In genomic region chr8:107411391-107411790, GRCm38 (mm10) we compare ENCODE assay signal across 9 mouse cellular contexts. TPM values are rescaled to one million over a fixed set of nuclear protein-coding genes. Genes with fewer than 3 reads are reported as not detected.
DNase-seq lines count a peak whose midpoint lies in the region; ATAC-seq and TF ChIP-seq lines count a peak whose summit lies in the region.
"Had no signal": no experiment of that assay in that cellular context is flagged by ENCODE, and none has a peak within 500 bp of the region (broad histone marks: within the 10 kb centered on the region; RNA-seq: fewer than 3 reads in every experiment).

No protein-coding gene starts in this region.

- no peak for ATAC-seq in neural tube, embryonic 15.5 days (ENCODE audit: low FRiP score)
- ATAC-seq in hindbrain, postnatal 0 days: no peak

- no peak overlapping the region for H3K9ac ChIP-seq in neural tube, embryonic 15.5 days (replicated peaks)
- H3K9ac ChIP-seq in hindbrain, postnatal 0 days (replicated peaks; ENCODE audit: low read length): no peak overlapping the region
- H3K9ac ChIP-seq: lung, embryonic 15.5 days had no signal

- no peak for DNase-seq in cerebellum, adult 2 months
- no peak for DNase-seq in cerebellum, adult 18-20 months
- peak; percentile 39 for DNase-seq in neural tube, embryonic 10.5 days (ENCODE audit: extremely low spot score, low spot score)
- peak; percentile 56 for DNase-seq in hindbrain, postnatal 0 days (ENCODE audit: low spot score)
- peak; percentile 60 for DNase-seq in retina, postnatal 1 day
- DNase-seq in gastrocnemius, postnatal 4 days (ENCODE audit: low spot score in 2 of 2): no peak
- DNase-seq in layer of hippocampus, postnatal 14 days (ENCODE audit: low spot score in 2 of 2): no peak

- H3K4me2 ChIP-seq in neural tube, embryonic 15.5 days: no peak overlapping the region
- no peak overlapping the region for H3K4me2 ChIP-seq in hindbrain, postnatal 0 days (ENCODE audit: low read depth, low read length)
- H3K4me2 ChIP-seq: lung, embryonic 15.5 days had no signal

- TF ChIP-seq CTCF in cerebellum, adult 2 months (IDR thresholded peaks at IDR 0.05; ENCODE audit: borderline replicate concordance, insufficient read depth, low read depth, low read length): peak; percentile 58; the same call in 1 of the 2 replicates
- TF ChIP-seq CTCF in hindbrain, postnatal 0 days (IDR thresholded peaks at IDR 0.05; ENCODE audit: low read depth): peak; percentile 81

- 67% methylated on average over 4 of the region's 4 CpGs for WGBS in cerebellum, adult 2 months
- WGBS in neural tube, embryonic 15.5 days: 76% methylated on average over 4 of the region's 4 CpGs
- 69% methylated on average over 4 of the region's 4 CpGs for WGBS in hindbrain, postnatal 0 days

- no peak overlapping the region for H3K27ac ChIP-seq in cerebellum, adult 2 months (ENCODE audit: insufficient read depth, low read length)
- H3K27ac ChIP-seq in neural tube, embryonic 15.5 days (replicated peaks): no peak overlapping the region
- no peak overlapping the region for H3K27ac ChIP-seq in hindbrain, postnatal 0 days
- H3K27ac ChIP-seq: lung, embryonic 15.5 days had no signal

- H3K4me1 ChIP-seq in cerebellum, adult 2 months (ENCODE audit: control insufficient read depth, insufficient read depth, low read length): no peaks in the 10 kb centered on the region
- no peaks in the 10 kb centered on the region for H3K4me1 ChIP-seq in neural tube, embryonic 15.5 days
- H3K4me1 ChIP-seq in hindbrain, postnatal 0 days (ENCODE audit: insufficient read depth, low read length): no peaks in the 10 kb centered on the region

- no peaks in the 10 kb centered on the region for H3K9me3 ChIP-seq in neural tube, embryonic 15.5 days (replicated peaks)
- no peaks in the 10 kb centered on the region for H3K9me3 ChIP-seq in hindbrain, postnatal 0 days (ENCODE audit: low read length)
- H3K9me3 ChIP-seq: lung, embryonic 15.5 days had no signal

- no peaks in the 10 kb centered on the region for H3K27me3 ChIP-seq in cerebellum, adult 2 months (ENCODE audit: control insufficient read depth, insufficient read depth, low read length)
- H3K27me3 ChIP-seq in neural tube, embryonic 15.5 days (replicated peaks): no peaks in the 10 kb centered on the region
- no peaks in the 10 kb centered on the region for H3K27me3 ChIP-seq in hindbrain, postnatal 0 days (ENCODE audit: insufficient read depth, low read length)
- H3K27me3 ChIP-seq: lung, embryonic 15.5 days had no signal

- no peak overlapping the region for H3K4me3 ChIP-seq in cerebellum, adult 2 months (replicated peaks; ENCODE audit: insufficient read depth, low read depth, low read length)
- no peak overlapping the region for H3K4me3 ChIP-seq in neural tube, embryonic 15.5 days (replicated peaks)
- no peak overlapping the region for H3K4me3 ChIP-seq in hindbrain, postnatal 0 days (ENCODE audit: low read length)
- H3K4me3 ChIP-seq: lung, embryonic 15.5 days had no signal

- H3K36me3 ChIP-seq in neural tube, embryonic 15.5 days: peaks cover 79% of the 10 kb centered on the region
- H3K36me3 ChIP-seq in hindbrain, postnatal 0 days (ENCODE audit: insufficient read depth, low read length): peaks cover 60% of the 10 kb centered on the region

- no peak for TF ChIP-seq POLR2A in cerebellum, adult 2 months (IDR thresholded peaks at IDR 0.05; ENCODE audit: borderline replicate concordance, insufficient read depth, low read length)

RNA-seq across cellular contexts. Expression of gene Nqo1, which starts 8.4 kb away (rescaled TPM):
- polyA plus RNA-seq in cerebellum, adult 2 months (2012; rRNA removed): 7.9 and 10.3 TPM in 2 replicates
- polyA plus RNA-seq in neural tube, embryonic 15.5 days (2015; fragmentation: Nextera tagmentation; extraction: Ambion mirVana): 7.8 and 32.7 TPM in 2 replicates
- 13.2 and 14.1 TPM in 2 replicates for total RNA-seq in hindbrain, postnatal 0 days (2014; rRNA removed)
- 22.1 and 23.7 TPM in 2 replicates for polyA plus RNA-seq in hindbrain, postnatal 0 days (2015; fragmentation: Nextera tagmentation; extraction: Ambion mirVana)
- 1 to 10 TPM; 2.6 to 2.9 TPM for total RNA-seq in gastrocnemius, postnatal 4 days (2021)
- 1 to 10 TPM; 4.3 to 4.4 TPM for total RNA-seq in layer of hippocampus, postnatal 14 days (2021)

RNA-seq across cellular contexts. Expression of gene Nob1, which starts 13.5 kb away (rescaled TPM):
- 57.8 and 60.8 TPM in 2 replicates for polyA plus RNA-seq in cerebellum, adult 2 months (2012; rRNA removed)
- 64.2 and 73.6 TPM in 2 replicates for polyA plus RNA-seq in neural tube, embryonic 15.5 days (2015; fragmentation: Nextera tagmentation; extraction: Ambion mirVana)
- total RNA-seq in hindbrain, postnatal 0 days (2014; rRNA removed): 14.7 and 24.9 TPM in 2 replicates
- 48.9 and 49.5 TPM in 2 replicates for polyA plus RNA-seq in hindbrain, postnatal 0 days (2015; fragmentation: Nextera tagmentation; extraction: Ambion mirVana)
- 10 to 100 TPM; 25.8 to 30.0 TPM for total RNA-seq in gastrocnemius, postnatal 4 days (2021)
- 10 to 100 TPM; 33.3 to 38.3 TPM for total RNA-seq in layer of hippocampus, postnatal 14 days (2021)

RNA-seq across cellular contexts. Expression of gene Wwp2, which starts 24.8 kb away (rescaled TPM):
- 32.4 and 33.9 TPM in 2 replicates for polyA plus RNA-seq in cerebellum, adult 2 months (2012; rRNA removed)
- 36.4 and 39.5 TPM in 2 replicates for polyA plus RNA-seq in neural tube, embryonic 15.5 days (2015; fragmentation: Nextera tagmentation; extraction: Ambion mirVana)
- total RNA-seq in hindbrain, postnatal 0 days (2014; rRNA removed): 36.2 and 41.9 TPM in 2 replicates
- 32.7 and 33.0 TPM in 2 replicates for polyA plus RNA-seq in hindbrain, postnatal 0 days (2015; fragmentation: Nextera tagmentation; extraction: Ambion mirVana)
- 10 to 100 TPM; 26.0 to 28.6 TPM for total RNA-seq in gastrocnemius, postnatal 4 days (2021)
- total RNA-seq in layer of hippocampus, postnatal 14 days (2021): 10 to 100 TPM; 37.1 to 38.8 TPM

Comparison
In these comparisons a context has a peak if more than half of its experiments do, and no peak if none do; other contexts are left out.
1. DNase-seq: peak in neural tube, embryonic 10.5 days (single experiment), hindbrain, postnatal 0 days (single experiment) and retina, postnatal 1 day (single experiment); none in cerebellum, adult 2 months (0 of 2), cerebellum, adult 18-20 months (0 of 2), gastrocnemius, postnatal 4 days (0 of 2) and layer of hippocampus, postnatal 14 days (0 of 2).